Mouse (Mus musculus) heart, postnatal 10 days (tissue): ENCODE data around the gene Chuk. TPM values are rescaled to one million over a fixed set of nuclear protein-coding genes. Genes with fewer than 3 reads are reported as not detected.

Experiments
- DNase-seq, 2 experiments: peaks; one replicate each; pipeline ENCODE4 v3.0.0; 2021
- intact Hi-C: fragments of 180-260 bp; cut with DNase I; formaldehyde crosslinking; loops from one replicate; pipeline ENCODE4 v1.15.1; 2025
- total RNA-seq, 2 experiments: library from RNA; stranded (reverse); gene quantifications; 2 replicates each; pipeline ENCODE4 v1.2.3; 2021

The Chuk gene
- total RNA-seq, 2 experiments from 2014 or later: 29.8 to 30.5 TPM

DNA sequence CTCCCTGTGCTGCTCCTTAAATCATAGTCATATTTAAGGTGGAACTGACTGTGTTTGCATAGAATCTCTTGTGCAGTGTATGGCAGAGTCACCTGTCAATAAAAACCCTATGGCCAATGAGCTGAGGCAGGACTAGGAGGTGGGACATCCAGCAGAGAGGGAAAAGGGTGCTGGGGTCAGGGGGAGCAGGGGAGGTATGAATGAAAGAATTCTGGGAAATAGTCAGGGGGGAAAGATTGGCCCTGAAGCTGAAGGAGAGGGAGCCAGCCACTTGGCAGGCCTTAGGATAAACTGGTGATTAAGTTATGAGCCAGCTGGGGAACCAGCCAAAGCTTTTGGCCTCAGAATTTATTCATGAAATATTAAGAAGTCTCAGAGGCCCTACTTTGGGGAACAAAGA lies 1.7 kb upstream of the Chuk start:
- intact Hi-C loops: no loop called here

DNA sequence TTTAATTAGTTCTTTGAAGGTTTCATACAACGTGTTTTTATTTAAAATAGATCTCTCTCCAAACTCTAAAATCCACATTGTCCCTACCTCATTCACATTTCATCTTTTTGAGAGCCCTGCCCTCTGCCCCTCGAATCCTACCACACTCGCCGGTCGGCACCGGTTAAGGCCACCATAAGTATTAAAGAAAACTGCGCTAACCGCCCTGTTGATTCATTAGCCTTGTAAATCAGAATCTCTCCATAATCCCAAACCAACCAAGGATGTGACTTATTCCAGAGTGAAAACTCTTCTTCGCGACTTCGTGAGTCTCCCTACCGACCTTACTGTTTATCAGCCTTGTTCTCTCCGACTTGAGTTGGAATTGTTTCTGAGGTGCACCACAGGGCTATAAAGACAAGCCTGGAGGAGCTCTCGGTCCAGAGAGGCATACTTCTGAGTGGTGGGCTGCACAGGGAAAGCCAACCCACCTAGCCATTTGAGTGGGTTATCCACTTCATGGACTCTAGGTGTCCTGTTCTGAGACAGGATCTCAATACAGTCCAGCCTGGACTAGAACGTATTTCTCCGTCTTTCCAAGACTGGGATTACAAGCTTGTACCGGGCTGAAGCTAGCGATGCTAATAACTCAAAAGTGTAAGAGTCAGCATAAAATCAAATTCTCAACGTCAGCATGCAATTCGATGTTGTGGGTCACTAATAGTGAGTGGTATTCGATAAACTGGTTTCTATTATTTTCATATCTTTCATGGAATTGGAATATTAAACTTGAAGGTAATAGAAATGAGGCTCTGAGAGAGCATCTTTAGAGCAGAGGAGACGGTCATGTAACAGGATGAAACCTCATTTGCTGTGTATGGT lies 611 bp upstream of the Chuk start:
- intact Hi-C loops: loop anchor here (2.0 kb wide), 1 partner anchor 27 kb away; the partner anchor contains the start of gene Cwf19l1
- DNase-seq: peak in 1 of 2 experiments; percentile 25

More for the DNA sequence above, 1.7 kb upstream of the Chuk start:
- peak; percentile 6 to 14 for DNase-seq

DNA sequence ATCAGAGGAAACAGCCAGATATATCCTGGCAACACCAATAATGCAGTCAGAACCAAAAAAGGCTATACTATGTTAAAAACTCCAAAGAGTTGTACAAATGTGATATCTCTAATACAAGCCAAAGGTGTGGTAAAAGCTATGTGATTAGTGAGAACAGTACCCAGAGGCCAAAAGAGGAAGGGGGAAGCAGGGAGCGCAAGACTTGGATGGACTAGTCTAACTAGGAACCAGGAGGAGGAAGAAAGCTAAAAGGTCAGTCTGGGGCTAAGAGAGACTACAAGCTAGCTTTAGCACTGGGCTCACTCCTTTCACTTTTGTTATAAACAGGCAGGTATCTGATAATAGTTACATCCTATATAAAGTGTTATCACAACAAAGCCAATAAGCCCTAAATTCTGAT lies 2.9 kb downstream of the Chuk start:
- no peak for DNase-seq
- intact Hi-C loops: no loop called here

DNA sequence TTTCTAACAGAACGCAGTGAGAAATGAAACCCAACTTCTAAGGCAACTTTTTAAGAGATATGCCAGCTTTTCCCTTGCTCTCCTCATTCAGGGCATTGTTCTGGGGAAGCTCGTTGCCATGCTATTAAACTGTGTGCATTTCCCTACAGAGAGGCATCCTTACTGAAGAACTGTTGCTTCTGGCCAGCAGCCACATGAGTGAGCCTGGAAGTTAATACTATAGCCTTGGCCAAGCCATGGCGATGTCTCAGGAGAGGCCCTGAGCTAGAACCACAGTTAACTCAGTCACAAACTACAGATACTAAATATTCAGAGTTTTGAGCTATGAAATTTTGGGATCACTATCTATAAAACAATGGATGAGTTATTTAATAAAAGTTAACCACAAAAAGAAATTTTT lies 4.3 kb downstream of the Chuk start:
- intact Hi-C loops: no loop called here
- DNase-seq: no peak

DNA sequence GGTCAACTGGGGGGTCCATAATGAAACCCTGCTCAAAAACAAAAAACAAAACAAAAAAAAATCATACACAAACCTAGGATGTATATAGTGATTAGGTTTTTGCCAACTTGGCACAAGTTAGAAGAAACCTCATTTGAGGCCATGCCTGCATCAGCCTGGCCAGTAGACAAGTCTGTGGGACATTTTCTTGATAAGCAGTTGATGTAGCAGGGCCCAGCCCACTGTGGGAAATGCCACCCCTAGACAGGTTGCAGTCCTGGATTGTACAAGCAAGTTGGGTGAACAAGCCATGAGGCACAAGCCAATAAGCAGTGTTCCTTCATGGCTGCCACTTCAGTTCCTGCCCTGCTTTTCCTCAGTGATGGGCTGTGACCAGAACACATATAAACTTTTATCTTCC lies 6.4 kb downstream of the Chuk start:
- DNase-seq: no peak
- intact Hi-C loops: no loop called here

DNA sequence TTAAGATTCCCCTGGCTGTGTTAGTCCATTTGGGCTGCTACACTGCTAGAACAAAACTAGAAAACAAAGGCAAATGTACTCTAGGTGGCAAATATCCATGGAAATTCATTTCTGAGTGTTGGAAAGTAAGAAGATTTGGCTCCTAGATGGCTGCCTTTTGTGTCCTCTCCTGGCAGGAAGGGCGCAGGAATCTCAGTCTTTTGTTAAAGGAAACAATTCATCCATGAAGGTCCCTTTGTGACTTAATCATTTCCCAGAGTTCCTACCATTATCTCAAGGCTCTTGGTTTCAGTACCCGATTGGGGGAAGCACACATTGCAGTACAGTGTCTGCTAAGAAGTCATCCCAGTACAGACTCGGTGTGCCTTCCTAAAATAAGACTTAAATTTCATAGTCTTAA lies 21.0 kb downstream of the Chuk start:
- DNase-seq: no peak
- intact Hi-C loops: no loop called here

DNA sequence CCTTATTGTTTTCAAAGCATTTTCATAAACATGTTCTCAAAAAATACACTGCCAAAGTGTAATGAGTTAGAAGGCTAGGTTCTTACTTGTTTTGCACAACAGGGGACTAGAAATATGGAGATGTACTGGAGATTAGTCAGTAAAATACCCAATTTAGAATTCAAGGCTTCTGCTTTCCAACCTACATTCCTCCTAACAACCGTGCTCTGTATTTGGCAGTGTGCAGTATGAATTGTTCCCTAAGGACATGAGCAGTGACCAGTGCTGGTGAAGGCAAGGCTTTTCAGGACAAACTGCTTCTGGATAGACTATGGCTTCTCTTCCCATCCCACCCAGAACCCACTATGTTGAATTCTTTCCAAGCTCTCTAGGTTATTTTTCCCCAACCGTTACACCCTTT lies 26.4 kb downstream of the Chuk start:
- no peak for DNase-seq
- intact Hi-C loops: no loop called here

DNA sequence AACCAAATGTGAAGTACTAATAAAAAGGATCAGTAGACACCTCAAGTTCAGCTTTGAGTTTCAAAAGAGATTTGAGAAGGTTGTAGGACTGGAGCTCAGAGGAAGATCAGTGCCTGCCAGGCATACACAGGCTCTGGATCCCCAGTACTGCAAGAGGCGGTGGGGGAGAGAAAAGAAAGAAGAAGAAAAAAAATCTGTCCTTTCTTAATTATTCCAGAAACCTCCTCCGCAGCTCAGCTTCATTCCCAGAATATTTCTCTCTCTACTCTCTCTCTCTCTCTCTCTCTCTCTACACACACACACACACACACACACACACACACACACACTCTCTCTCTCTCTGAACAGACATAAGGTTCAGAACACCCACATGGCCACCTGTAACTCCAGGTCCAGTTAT lies 27.3 kb downstream of the Chuk start:
- intact Hi-C loops: no loop called here

DNA sequence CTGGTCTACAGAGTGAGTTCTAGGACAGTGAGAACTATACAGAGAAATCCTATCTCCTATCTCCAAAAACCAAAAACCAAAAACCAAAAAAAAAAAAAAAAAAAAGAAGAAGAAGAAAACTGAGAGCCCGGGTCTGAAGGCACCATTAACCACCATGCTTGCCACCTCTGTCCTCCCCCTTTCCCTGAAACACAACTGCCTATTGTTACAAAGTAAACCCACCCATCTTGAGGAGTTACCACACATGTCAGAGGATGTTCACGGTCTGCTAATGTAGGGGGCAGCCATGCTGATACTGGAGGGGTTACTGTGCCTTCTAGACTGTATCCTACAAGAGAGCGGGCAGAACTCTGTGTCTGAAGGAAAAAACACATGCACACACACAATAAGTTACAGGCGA lies 30.3 kb downstream of the Chuk start:
- no peak for DNase-seq
- intact Hi-C loops: no loop called here

More for the DNA sequence above, 27.3 kb downstream of the Chuk start:
- DNase-seq: no peak

DNA sequence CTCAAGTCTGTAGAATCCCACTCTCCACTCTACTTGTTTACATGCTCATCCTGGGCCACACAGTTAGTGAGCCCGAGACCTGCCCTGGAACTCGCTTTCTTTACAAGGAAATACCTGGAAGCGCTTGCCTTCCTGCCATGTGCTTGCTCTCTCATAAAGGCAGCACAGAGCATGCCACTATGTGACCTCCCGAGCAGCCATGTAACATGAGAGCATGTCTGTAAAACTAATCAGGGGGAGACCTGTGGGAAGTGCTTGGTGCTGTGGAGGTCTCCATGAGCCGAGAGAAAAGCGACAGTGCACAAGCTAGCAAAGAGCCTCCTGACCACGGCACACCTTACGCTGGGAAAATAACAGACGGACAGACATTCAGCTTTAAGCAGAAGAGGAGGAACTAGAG lies 30.8 kb downstream of the Chuk start:
- DNase-seq: no peak
- intact Hi-C loops: no loop called here

DNA sequence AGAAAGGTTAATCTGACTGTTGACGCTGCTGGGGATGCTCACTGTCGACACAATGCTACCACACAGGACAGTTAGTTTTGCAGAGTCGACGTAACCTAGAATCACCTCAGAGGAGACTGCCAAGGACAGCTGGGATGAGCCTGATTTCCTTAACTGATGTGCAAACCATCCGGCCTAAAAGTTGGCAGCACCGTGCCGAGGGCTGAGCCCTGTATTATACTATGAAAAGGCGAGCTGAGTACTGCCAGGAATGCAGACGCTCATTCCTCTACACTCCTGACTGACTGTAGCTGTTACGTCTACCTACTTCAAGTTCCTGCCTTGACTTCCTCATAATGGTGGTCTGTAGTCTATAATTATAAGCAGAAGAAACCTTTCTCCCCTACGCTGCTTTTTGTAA lies 32.3 kb downstream of the Chuk start:
- DNase-seq: no peak
- intact Hi-C loops: no loop called here

DNA sequence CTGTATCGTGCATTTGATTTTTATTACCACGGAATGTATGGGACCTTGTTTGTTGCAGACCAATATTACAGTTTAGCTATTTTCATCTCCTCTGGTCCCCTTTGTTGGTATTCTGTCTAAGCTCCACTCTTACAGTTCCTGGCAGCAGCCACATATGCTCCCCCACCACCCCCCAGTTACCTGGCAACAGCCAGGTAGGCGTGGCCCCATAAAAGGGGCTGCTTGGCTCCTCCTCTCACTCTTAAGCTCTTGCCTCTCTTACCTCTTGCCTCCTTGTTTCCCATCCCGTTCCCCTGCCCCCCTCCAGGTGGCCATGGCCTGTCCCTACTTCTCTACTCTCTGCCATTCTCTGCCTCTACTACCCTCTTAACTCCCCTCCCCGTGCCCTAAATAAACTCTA lies 36.1 kb downstream of the Chuk start:
- no peak for DNase-seq
- intact Hi-C loops: no loop called here

DNA sequence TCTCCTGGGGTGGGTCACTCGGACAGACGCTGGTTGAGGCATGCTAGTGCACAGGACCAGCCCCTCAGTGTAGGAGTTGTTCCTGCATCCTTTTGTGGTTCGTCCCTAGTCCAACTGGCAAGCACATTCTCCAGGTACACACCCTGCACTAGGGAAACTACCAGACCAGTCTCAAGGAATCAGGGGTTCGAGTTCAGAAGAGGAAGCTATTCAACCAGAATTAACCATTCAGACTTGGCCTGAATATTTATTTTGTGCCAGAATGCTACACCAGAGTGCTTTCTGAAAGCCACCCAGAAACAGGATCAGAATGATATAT lies 37.4 kb downstream of the Chuk start:
- no peak for DNase-seq
- intact Hi-C loops: no loop called here

DNA sequence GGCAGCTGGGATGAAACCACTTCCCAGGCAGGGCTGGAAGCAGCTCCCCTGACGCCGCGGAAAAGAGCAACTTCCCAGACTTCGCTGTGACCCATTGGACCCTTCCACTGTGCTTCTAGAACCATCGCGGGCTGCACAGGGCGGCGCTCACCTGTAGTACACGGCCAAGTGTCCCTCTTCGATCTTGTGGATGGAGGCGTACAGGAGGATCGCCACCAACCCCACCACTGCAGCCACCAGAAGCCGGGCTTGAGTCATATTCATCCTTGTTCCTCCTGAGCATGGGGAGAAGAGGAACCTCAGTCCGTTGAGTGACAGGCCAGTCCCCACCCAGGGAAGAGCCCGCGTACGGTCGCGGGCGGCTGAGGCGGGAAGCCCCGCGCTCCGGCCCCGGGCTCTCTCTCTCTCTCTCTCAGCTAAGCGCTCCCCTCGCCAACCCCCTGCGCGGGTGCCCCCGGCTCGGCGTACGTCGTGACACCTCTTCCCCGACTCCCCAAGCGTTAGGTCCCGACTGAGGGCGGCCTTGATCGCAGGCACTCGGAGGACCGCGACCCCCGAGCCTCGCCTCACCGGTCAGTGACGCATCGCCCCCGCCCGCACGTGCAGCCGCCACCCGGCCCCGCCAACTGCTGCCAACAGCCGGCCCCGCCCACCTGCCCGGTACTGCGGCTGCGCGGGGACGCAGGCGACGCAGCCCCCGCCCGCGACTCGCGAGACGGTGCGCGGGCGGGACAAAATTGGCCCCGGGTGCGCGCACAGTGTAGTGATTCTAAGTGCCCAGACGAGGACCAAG lies 38.0 kb downstream of the Chuk start, which contains the start of gene Erlin1:
Gene Erlin1, minus strand, starts transcription at position 665 of the 793 bp plus-strand sequence.
- intact Hi-C loops: no loop called here
- DNase-seq: peak; percentile 91 to 93

DNA sequence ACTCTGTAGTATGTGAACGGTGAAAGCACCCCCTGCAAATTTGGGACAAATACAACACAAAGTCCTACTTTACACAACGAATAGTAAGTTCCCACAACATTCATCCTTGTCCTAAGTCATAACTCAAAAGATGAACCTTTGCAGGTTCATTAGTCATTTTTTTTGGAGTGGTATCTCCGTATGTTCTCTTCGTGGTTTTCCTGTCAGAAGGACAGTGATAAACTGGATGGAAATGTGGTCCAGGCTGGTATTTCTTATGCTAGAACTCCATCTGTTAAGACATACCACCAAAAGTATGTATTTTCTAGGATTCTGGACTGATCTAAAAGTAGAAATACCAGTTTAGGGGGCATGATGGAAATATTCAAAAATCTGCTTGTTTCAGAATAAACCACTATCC lies 39.0 kb downstream of the Chuk start:
- intact Hi-C loops: no loop called here
- no peak for DNase-seq

DNA sequence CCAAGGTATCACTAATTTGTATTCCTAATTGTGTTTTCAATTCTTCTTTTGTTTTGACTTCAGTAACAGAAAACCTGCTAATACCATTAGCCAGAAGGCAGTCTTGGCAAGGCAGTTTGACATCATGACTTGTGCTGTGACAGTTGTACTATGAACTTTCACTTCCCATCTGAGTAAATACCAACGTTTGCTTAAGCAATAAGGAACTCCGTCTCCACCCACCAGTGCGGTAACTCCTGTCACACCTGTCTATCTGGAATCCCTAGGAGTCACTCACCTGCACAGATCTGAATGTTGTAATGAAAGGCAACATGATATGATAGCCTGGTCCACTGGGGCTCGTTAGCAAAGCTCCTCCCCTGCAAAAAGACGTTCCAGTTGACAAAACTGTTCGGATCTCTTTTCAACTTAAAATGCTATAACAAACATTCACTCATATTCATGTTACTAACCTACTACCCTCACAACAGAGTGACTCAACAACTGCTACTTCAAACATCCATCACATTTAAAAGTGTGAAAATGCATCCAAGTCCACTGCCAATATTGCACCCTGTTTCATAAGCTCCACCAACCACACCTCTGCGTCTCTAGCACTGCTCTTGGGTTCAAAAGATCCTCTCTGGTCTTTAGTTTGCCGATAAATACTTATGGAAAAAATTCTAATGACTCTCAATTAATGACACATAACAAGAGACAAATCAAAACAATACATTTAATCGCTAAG lies 39.8 kb downstream of the Chuk start:
- intact Hi-C loops: no loop called here
- DNase-seq: no peak

DNA sequence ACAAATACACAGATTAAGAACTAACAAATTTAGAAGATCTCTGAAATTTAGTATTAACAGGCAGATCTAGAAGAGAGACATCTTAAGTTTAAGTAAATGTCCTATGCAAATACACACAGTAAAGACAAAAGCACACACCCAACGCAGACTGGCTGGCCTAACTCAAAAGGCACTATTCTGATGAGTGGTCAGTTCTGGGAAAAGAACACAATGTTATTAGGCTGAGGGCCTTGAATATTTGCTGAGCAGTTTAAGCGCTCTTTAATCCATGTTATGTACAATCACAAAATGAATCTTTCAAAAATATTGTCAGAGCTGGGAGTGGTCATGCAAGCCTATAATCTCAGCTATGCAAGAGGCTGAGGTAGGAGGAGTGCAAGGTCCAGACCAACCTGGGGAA lies 42.5 kb downstream of the Chuk start:
- intact Hi-C loops: no loop called here
- DNase-seq: no peak

DNA sequence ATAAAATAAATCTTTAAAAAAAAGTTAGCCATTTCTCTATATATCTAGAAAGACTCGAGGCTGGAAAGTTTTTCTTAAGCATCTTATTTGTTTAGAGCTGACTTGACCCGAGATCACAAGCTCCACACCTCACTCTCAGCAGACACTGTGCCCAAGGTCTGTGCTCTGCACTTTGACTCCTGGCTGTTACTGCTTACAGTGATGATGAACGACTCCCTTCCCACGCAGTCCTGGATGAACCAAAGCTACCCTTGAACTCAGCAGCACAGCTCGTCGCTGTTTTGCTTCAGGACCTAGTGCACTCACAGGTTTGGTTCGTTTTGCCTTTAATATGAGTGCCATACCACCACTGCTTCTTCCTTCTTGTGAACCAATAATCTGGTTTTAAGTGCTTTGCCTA lies 43.5 kb downstream of the Chuk start:
- intact Hi-C loops: no loop called here
- no peak for DNase-seq

DNA sequence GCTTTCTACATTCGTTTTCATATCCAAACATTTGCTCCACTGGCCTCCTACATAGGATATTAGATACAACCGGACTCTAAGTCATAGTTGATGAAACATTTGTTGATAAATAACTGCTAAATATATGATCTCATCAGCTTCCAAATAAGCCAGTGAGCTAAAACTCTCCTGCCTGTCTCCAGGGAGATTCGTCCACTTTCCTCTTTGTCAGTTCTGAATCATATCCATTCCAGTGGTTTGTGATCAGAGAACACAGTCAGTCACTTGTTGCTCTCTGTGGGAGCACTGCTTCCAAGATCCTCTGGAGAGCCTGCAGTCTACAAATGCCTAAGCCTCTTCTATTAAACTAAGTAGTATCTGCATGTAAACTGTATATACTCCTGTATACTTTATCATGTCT lies 47.1 kb downstream of the Chuk start:
- intact Hi-C loops: no loop called here
- DNase-seq: no peak

DNA sequence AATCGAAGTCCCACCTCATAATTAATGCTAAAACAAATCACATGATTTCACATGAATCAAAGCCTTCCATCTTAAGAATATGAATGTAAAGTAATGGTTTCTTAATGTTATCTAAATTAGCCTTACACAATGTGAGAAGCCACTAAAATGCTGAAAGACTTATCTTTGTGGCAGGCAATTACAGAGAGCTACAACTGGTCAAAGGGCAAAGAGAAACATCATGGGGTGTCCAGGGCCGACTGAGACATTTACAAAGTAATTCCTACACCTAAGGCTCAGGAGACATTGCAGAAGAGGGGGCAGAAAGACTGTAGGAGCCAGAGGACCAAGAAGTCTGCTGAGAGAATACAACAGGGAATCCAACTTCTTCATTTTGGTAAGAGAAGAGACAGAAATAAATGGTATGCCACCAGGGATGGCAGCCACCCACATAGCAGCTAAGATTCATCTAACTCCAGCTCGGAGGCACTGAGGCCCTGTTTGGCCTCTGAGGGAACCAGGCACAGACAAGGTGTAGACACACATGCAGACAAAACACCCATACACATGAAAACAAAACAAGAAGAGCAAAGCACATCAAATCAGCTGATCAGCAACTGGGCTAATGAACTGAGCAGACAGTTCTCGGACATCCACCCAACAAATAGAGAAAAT lies 52.0 kb downstream of the Chuk start:
- no peak for DNase-seq
- intact Hi-C loops: no loop called here

DNA sequence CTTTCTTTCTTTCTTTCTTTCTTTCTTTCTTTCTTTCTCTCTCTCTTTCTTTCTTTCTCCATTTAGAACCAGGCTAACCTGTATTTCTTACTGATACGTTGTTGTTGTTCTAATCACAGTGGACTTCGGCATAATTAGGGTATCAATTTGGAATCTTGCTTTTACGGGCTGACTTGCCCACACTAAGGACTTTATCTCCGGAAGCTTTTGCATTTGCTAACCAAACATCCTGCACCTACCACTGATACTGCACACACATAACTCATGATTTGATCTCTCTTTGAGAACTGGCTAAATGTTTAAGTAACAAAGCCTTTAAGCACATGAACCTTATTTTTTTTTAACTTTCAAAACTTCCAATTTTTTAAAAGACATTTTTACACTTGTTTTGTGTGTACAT lies 56.9 kb downstream of the Chuk start:
- intact Hi-C loops: no loop called here
- no peak for DNase-seq
